Mouse (Mus musculus) bone marrow macrophage, adult 2 months (primary cell): ENCODE results near the gene Polr3e. TPM values are rescaled to one million over a fixed set of nuclear protein-coding genes. Genes with fewer than 3 reads are reported as not detected.

Experiments used
- H3K27ac ChIP-seq: 2 replicates; pipeline ENCODE4 v1.5.1; 2012; ENCODE audit warnings: low read depth, low read length; ENCODE audit not compliant: insufficient read depth
- H3K4me1 ChIP-seq: 2 replicates; pipeline ENCODE4 v1.6.1; 2012; ENCODE audit warnings: low read length; ENCODE audit not compliant: control insufficient read depth, insufficient read depth
- H3K4me3 ChIP-seq: 2 replicates; pipeline ENCODE4 v1.5.1; 2012; ENCODE audit warnings: mild to moderate bottlenecking, low read length, moderate library complexity; ENCODE audit not compliant: insufficient read depth
- CTCF ChIP-seq: IDR thresholded peaks from 2 replicates; pipeline ENCODE4 v1.5.1; 2012; ENCODE audit warnings: low read depth, mild to moderate bottlenecking, low read length, moderate library complexity
- POLR2A ChIP-seq: IDR thresholded peaks from 2 replicates; pipeline ENCODE4 v1.6.1; 2012; ENCODE audit warnings: mild to moderate bottlenecking, low read depth, low read length, borderline replicate concordance
- polyA plus RNA-seq: library from polyadenylated mRNA; stranded (reverse); fragments of >200 nt; gene quantifications from 2 replicates; pipeline ENCODE4 v1.2.4, GENCODE M21; 2012; ENCODE audit not compliant: missing spikeins, insufficient read depth, insufficient read length

Gene Polr3e
- 9.2 and 9.3 TPM in 2 replicates for polyA plus RNA-seq

DNA sequence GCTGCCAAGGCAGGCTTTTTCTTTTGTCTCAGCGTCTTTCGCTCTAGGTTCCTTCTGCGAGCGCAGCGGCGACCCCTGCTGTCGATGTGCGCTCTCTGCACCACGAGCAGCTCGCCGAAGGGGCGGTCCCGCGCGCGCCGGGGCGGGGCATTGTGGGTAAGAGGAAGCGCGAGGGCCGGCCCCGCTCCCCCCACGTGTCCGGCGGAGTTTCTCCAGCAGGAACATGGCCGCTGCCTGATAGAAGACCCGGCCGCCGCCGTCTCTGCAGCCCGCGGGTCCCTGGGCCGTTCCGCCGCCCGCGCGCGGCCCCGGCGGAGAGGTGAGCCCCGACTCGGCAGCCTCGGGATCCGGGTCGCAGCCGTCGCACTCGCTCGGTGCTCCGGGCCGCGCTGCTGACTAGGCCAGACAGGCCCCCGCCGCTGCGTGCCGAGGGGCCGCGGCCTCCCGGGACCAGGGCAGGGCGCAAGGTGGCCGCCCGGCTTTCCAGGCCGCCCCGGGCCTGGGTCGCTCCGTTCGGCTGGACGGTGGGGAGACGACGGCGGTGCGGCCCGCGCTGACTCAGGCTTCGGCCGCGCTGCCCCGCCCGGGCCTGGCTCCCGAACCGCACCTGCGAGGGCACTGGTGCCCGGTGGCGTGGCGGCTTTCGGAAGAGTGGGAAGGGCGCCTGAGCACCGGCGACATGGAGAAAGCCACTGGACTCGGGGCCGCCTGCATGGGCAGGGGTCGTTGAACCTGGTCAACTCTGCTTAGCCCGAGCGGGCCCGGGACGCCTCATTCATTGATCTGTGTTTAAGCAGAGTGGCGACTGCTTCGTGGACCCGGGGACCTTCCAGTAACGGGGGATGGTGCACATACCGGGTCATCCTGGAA, at the start of gene Polr3e:
Gene Polr3e (plus strand): TSS at position 153 of the 870 bp plus-strand sequence.
- TF ChIP-seq CTCF: peak; percentile 48
- no peak for TF ChIP-seq POLR2A
- H3K27ac ChIP-seq: peak within 1 kb of the TSS; percentile 79
- H3K4me3 ChIP-seq: peak within 1 kb of the TSS; percentile 99
- H3K4me1 ChIP-seq: peaks cover 9% of the 10 kb centered on the region; the same call in 1 of the 2 replicates

DNA sequence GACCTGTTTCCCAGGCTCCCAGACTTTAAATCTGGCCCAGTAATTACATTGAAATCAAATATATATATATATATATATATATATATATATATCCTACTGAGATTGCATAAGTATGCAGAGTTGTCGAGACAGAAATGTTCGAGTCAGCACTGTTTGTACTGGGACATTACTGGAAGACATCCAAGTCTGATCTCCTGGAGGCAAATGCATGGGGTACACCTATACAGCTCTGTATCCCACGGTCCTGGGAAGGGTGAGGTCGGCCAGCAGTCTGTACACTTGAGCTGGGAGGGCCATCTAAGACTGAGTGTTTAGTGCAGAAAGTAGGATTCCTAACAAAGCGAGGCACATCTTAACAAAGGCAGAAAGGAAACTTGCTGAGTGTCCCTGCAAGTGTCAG, 47.7 kb upstream of the Polr3e start:
- peaks cover 56% of the 10 kb centered on the region for H3K4me1 ChIP-seq
- peak overlapping the region; percentile 97 for H3K27ac ChIP-seq
- TF ChIP-seq CTCF: no peak
- no peak for TF ChIP-seq POLR2A
- H3K4me3 ChIP-seq: peak overlapping the region; percentile 57

GRCm38 (mm10) chr7:120870431-120871008, 47.0 kb upstream of the Polr3e start:
- Histone ChIP-seq H3K27ac (peak overlapping the region; percentile 97), H3K4me1 (peaks cover 51% of the 10 kb centered on the region), H3K4me3 (no peak overlapping the region)
- TF ChIP-seq CTCF (no peak), POLR2A (0 out of 2 replicates have a peak, but pooled peaks have one; percentile 23)

- Histone ChIP-seq H3K4me1 (peaks cover 33% of the 10 kb centered on the region), H3K4me3 (no peak overlapping the region), H3K27ac (no peak overlapping the region)
- no peak for TF ChIP-seq CTCF
- no peak for TF ChIP-seq POLR2A
Observed at GRCm38 (mm10) chr7:120873083-120873482, 44.5 kb upstream of the Polr3e start.

GRCm38 (mm10) chr7:120874021-120874420, 43.5 kb upstream of the Polr3e start:
- Histone ChIP-seq H3K27ac (no peak overlapping the region), H3K4me3 (no peak overlapping the region), H3K4me1 (peaks cover 24% of the 10 kb centered on the region)
- TF ChIP-seq CTCF (no peak), POLR2A (no peak)

GRCm38 (mm10) chr7:120874764-120875539, 42.6 kb upstream of the Polr3e start:
- H3K4me3 ChIP-seq: no peak overlapping the region
- TF ChIP-seq POLR2A (no peak), CTCF (no peak)
- H3K4me1 ChIP-seq: peaks cover 18% of the 10 kb centered on the region

GRCm38 (mm10) chr7:120875540-120876388, 41.8 kb upstream of the Polr3e start:
- Histone ChIP-seq H3K4me3 (no peak overlapping the region), H3K4me1 (peaks cover 14% of the 10 kb centered on the region), H3K27ac (no peak overlapping the region)
- TF ChIP-seq CTCF (no peak), POLR2A (no peak)

More at GRCm38 (mm10) chr7:120874764-120875539, 42.6 kb upstream of the Polr3e start:
- H3K27ac ChIP-seq: no peak overlapping the region

DNA sequence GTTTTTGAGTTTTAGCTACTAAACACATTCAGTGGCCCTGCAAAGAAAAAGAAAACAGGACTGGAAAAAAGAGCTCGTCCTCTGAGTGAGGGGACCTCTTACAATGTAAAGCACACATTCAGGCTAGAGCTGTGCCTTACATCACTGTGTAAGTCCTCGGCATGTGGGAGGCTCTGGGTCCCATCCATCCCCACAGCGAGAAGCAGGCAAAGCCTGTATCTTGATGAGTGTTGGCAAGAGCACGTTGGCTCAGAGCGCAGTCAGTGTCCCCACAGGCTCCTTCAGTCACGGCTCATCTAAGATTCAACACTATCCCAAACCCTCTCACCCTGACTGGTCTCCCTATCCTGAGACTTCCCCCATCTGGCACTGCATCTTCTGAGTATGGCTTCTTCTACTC, 39.3 kb upstream of the Polr3e start:
- Histone ChIP-seq H3K4me1 (peaks cover 20% of the 10 kb centered on the region), H3K4me3 (no peak overlapping the region), H3K27ac (no peak overlapping the region)
- TF ChIP-seq POLR2A (no peak), CTCF (no peak)

- no peak for TF ChIP-seq CTCF
- TF ChIP-seq POLR2A: no peak
- Histone ChIP-seq H3K4me3 (no peak overlapping the region), H3K27ac (no peak overlapping the region), H3K4me1 (peaks cover 31% of the 10 kb centered on the region)
Observed at GRCm38 (mm10) chr7:120879972-120880371, 37.6 kb upstream of the Polr3e start.
